Mouse (Mus musculus) C2C12 (cell line): ENCODE data around the gene Efcab3. TPM values are rescaled to one million over a fixed set of nuclear protein-coding genes. Genes with fewer than 3 reads are reported as not detected.
A peak's percentile ranks its signal among the peaks of the same experiment; 100 is the strongest.
"Not testable (repeated sequence)": the region's sequence is repeated elsewhere in the genome, so short reads cannot be mapped to it uniquely, and the experiment has no call there.

Experiments
- H3K27me3 ChIP-seq: one replicate; pipeline ENCODE4 v1.6.1; 2011; ENCODE audit not compliant: control insufficient read depth, insufficient read depth, insufficient read length
- H3K36me3 ChIP-seq: one replicate; pipeline ENCODE4 v1.6.1; 2011; ENCODE audit not compliant: control insufficient read depth, insufficient read depth
- H3K4me3 ChIP-seq: one replicate; pipeline ENCODE4 v1.5.1; 2011; ENCODE audit warnings: mild to moderate bottlenecking, control low read depth; ENCODE audit not compliant: poor library complexity, insufficient read depth, severe bottlenecking
- H3K79me2 ChIP-seq: one replicate; pipeline ENCODE4 v1.6.1; 2011; ENCODE audit not compliant: control insufficient read depth, insufficient read depth
- H3K79me3 ChIP-seq: one replicate; pipeline ENCODE4 v1.6.1; 2011; ENCODE audit warnings: low read depth, control low read depth
- H3ac ChIP-seq: one replicate; pipeline ENCODE3; 2011; ENCODE audit warnings: low read depth; ENCODE audit not compliant: control insufficient read depth, insufficient read length
- CEBPB ChIP-seq: IDR thresholded peaks from one replicate; pipeline ENCODE4 v1.6.1; 2011; ENCODE audit warnings: low read depth, mild to moderate bottlenecking, control low read depth, moderate library complexity
- CTCF ChIP-seq: IDR thresholded peaks from one replicate; pipeline ENCODE4 v1.5.1; 2011; ENCODE audit not compliant: control insufficient read depth, insufficient read depth, insufficient read length
- FOSL1 ChIP-seq: IDR thresholded peaks from one replicate; pipeline ENCODE4 v1.8.0; 2011; ENCODE audit warnings: mild to moderate bottlenecking, low read length; ENCODE audit not compliant: poor library complexity, insufficient read depth, severe bottlenecking
- MAX ChIP-seq: IDR thresholded peaks from one replicate; pipeline ENCODE4 v1.6.1; 2011; ENCODE audit warnings: mild to moderate bottlenecking, control low read depth
- MYOD1 ChIP-seq: IDR thresholded peaks from one replicate; pipeline ENCODE4 v1.6.1; 2011; ENCODE audit warnings: low read depth; ENCODE audit not compliant: control insufficient read depth, insufficient read length
- MYOG ChIP-seq: IDR thresholded peaks from one replicate; pipeline ENCODE4 v1.6.1; 2011; ENCODE audit not compliant: control insufficient read depth, insufficient read length; ENCODE audit errors: extremely low read depth
- USF1 ChIP-seq: IDR thresholded peaks from one replicate; pipeline ENCODE4 v1.6.1; 2011; ENCODE audit warnings: low read depth, mild to moderate bottlenecking, control low read depth, moderate library complexity
- polyA plus RNA-seq: library from polyadenylated mRNA; unstranded; fragments of >200 nt; fragmentation: generic; extraction: Trizol; gene quantifications from one replicate; pipeline ENCODE4 v1.2.1, GENCODE M21; 2012; ENCODE audit warnings: missing spikeins

Efcab3 gene
- polyA plus RNA-seq, 1 experiment: not detected

DNA sequence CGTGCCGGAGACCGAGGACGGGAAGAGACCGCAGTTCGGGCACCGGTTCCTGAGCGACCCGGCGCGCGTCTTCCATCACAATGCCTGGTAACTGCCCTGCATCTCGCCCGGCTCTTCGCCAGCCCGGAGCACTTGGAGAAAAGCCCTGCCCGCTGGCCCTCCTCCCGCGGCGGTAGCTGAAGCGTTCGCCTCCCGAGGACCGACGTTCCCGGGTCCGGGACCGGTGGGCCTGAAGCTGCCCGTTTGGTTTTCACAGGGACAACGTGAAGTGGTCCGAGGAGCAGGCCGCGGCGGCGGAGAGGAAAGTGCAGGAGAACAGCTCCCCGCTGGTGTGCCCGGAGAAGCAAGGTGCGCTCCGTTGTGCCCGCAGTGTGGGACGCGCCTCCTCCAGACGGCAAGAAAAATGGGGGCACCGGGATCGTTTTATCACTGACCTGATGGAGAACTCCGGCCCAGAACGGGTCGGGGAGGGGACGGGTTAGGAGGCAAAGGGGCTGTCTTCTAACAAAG, 63.2 kb downstream of the Efcab3 start:
- H3K36me3 ChIP-seq: peaks cover 36% of the 10 kb centered on the region
- peaks cover 45% of the 10 kb centered on the region for H3K79me3 ChIP-seq
- no peaks in the 10 kb centered on the region for H3K27me3 ChIP-seq
- H3ac ChIP-seq: peak overlapping the region; percentile 81
- peaks cover 51% of the 10 kb centered on the region for H3K79me2 ChIP-seq
- H3K4me3 ChIP-seq: peak overlapping the region; percentile 100
- no peak for TF ChIP-seq CTCF
- TF ChIP-seq MYOD1: no peak

GRCm38 (mm10) chr11:105135692-105136091, 72.3 kb downstream of the Efcab3 start:
- Histone ChIP-seq H3K4me3 (no peak overlapping the region), H3K36me3 (peaks cover 99% of the 10 kb centered on the region), H3K79me2 (peaks cover 6% of the 10 kb centered on the region)

GRCm38 (mm10) chr11:105137255-105137654, 73.9 kb downstream of the Efcab3 start:
- not testable (repeated sequence) for H3K4me3 ChIP-seq, H3K79me3 ChIP-seq, H3ac ChIP-seq, H3K79me2 ChIP-seq, H3K27me3 ChIP-seq
- peaks cover 90% of the 10 kb centered on the region for H3K36me3 ChIP-seq

More at GRCm38 (mm10) chr11:105135692-105136091, 72.3 kb downstream of the Efcab3 start:
- TF ChIP-seq CTCF (no peak), MYOD1 (no peak), CEBPB (no peak), USF1 (no peak), MYOG (no peak), MAX (no peak), FOSL1 (no peak)
- no peaks in the 10 kb centered on the region for H3K27me3 ChIP-seq
- peaks cover 4% of the 10 kb centered on the region for H3K79me3 ChIP-seq
- H3ac ChIP-seq: no peak overlapping the region

GRCm38 (mm10) chr11:105140512-105140911, 77.1 kb downstream of the Efcab3 start:
- H3K79me2 ChIP-seq, H3K4me3 ChIP-seq, H3K27me3 ChIP-seq, H3K79me3 ChIP-seq, H3ac ChIP-seq: not testable (repeated sequence)
- peaks cover 58% of the 10 kb centered on the region for H3K36me3 ChIP-seq

- Histone ChIP-seq H3K79me2 (no peaks in the 10 kb centered on the region), H3ac (no peak overlapping the region), H3K4me3 (no peak overlapping the region), H3K79me3 (no peaks in the 10 kb centered on the region), H3K27me3 (no peaks in the 10 kb centered on the region), H3K36me3 (peaks cover 52% of the 10 kb centered on the region)
- no peak for TF ChIP-seq CTCF
- TF ChIP-seq MYOD1: no peak
- no peak for TF ChIP-seq MAX
- no peak for TF ChIP-seq FOSL1
- no peak for TF ChIP-seq USF1
- TF ChIP-seq MYOG: no peak
- no peak for TF ChIP-seq CEBPB
These were observed 77.7 kb downstream of the Efcab3 start for GRCm38 (mm10) chr11:105141115-105141514.

DNA sequence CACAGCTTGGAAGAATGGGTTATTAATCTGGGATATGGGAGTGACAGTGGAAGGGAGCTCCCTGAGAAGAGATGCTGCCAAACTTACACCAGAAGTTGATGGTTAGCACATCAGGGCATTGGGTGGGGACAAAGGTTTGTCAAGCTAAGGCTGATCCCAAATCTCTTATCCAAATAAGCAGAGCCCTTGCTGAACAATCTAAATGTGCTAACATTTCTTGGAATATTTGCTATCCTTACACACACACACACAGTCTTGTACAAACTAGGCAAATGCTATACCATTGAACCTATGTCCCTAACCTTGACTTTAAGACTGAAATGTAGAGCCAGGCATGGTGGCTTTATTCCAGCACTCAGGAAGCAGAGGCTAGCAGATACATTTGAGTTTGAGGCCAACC, 80.2 kb downstream of the Efcab3 start:
- H3K79me3 ChIP-seq: no peaks in the 10 kb centered on the region

More for the DNA sequence above, 80.2 kb downstream of the Efcab3 start:
- TF ChIP-seq CEBPB (no peak), USF1 (no peak), CTCF (no peak), MAX (no peak), FOSL1 (no peak), MYOD1 (no peak), MYOG (no peak)
- H3K79me2 ChIP-seq: no peaks in the 10 kb centered on the region
- H3ac ChIP-seq: no peak overlapping the region
- no peaks in the 10 kb centered on the region for H3K27me3 ChIP-seq
- peaks cover 28% of the 10 kb centered on the region for H3K36me3 ChIP-seq
- H3K4me3 ChIP-seq: no peak overlapping the region
